Mouse (Mus musculus) Patski (cell line): ENCODE measurements around the gene Vps13d. TPM values are rescaled to one million over a fixed set of nuclear protein-coding genes. Genes with fewer than 3 reads are reported as not detected.

Experiments
- ATAC-seq: fragments of 100-300 bp; one replicate; pipeline ENCODE4 v1.8.0; 2021
- CTCF ChIA-PET: fragments of 350-600 bp; sonication (Branson Sonifier 250); formaldehyde crosslinking; loops from one replicate; lab custom pipeline; 2022; ENCODE audit warnings: inconsistent platforms; lab: Charles Lee
- POLR2A ChIA-PET: fragments of 350-600 bp; sonication (Branson Sonifier 250); formaldehyde crosslinking; loops from one replicate; lab custom pipeline; 2022; ENCODE audit warnings: antibody characterized with exemption, inconsistent platforms; lab: Charles Lee
- DNase-seq: peaks from one replicate; pipeline ENCODE4 v3.0.0-alpha.2; 2011; ENCODE audit warnings: low read depth, low spot score
- H3K27me3 ChIP-seq: fragments of 371-371 bp; one replicate; pipeline ENCODE4 v1.5.1; 2021
- CTCF ChIP-seq: fragments of 100-300 bp; IDR thresholded peaks from one replicate; pipeline ENCODE4 v1.5.1; 2021
- in situ Hi-C: fragments of 300-500 bp; cut with MboI; formaldehyde crosslinking; loops from 3 replicates; pipeline ENCODE4 v1.11.1; 2018; ENCODE audit warnings: low pct_unique_long_range_greater_than_20kb, mixed read lengths
- polyA plus RNA-seq: library from polyadenylated mRNA; unstranded; gene quantifications from one replicate; pipeline ENCODE4 v1.2.3, GENCODE M21; 2021

Gene Vps13d
- polyA plus RNA-seq, 1 experiment from 2014 or later = 36.6 TPM

GRCm38 (mm10) chr4:145164111-145164510 is 30.7 kb downstream of the Vps13d start:
- no peak for TF ChIP-seq CTCF
- no peaks in the 10 kb centered on the region for H3K27me3 ChIP-seq
- DNase-seq (no peak), ATAC-seq (no peak)
- ChIA-PET POLR2A (no interaction called here), CTCF (no interaction called here)
- in situ Hi-C loops = no loop called here

GRCm38 (mm10) chr4:145161243-145161642 is 33.6 kb downstream of the Vps13d start:
- ChIA-PET POLR2A (no interaction called here), CTCF (interaction anchor here (1.1 to 1.9 kb wide), 7 partner anchors 8 to 395 kb away, joined by 3 to 6 read pairs (median 4); no protein-coding TSS in a partner anchor)
- DNase-seq (no peak), ATAC-seq (no peak)
- in situ Hi-C loops = no loop called here
- TF ChIP-seq CTCF = peak; percentile 62
- no peaks in the 10 kb centered on the region for H3K27me3 ChIP-seq

- ATAC-seq (peak; percentile 73), DNase-seq (no peak)
- peak; percentile 91 for TF ChIP-seq CTCF
- H3K27me3 ChIP-seq = no peaks in the 10 kb centered on the region
- in situ Hi-C loops = no loop called here
- CTCF ChIA-PET = interaction anchor here (0.9 to 4.2 kb wide), 9 partner anchors 12 to 267 kb away, joined by 3 to 29 read pairs (median 4); no protein-coding TSS in a partner anchor
- POLR2A ChIA-PET = no interaction called here
Observed at GRCm38 (mm10) chr4:145155956-145156355, 38.8 kb downstream of the Vps13d start.

- ChIA-PET CTCF (interaction anchor here (1.5 kb wide), 1 partner anchor 9 kb away, joined by 3 read pairs; no protein-coding TSS in a partner anchor), POLR2A (no interaction called here)
- ATAC-seq = no peak
- DNase-seq = no peak
- no peak for TF ChIP-seq CTCF
- in situ Hi-C loops = no loop called here
- no peaks in the 10 kb centered on the region for H3K27me3 ChIP-seq
Observed at GRCm38 (mm10) chr4:145151103-145151486, 43.7 kb downstream of the Vps13d start.

GRCm38 (mm10) chr4:145150345-145151102 is 44.3 kb downstream of the Vps13d start:
- CTCF ChIA-PET = no interaction called here
- H3K27me3 ChIP-seq = no peaks in the 10 kb centered on the region
- in situ Hi-C loops = no loop called here
- DNase-seq (no peak), ATAC-seq (no peak)
- POLR2A ChIA-PET = no interaction called here
- TF ChIP-seq CTCF = no peak

GRCm38 (mm10) chr4:145147006-145147961 is 47.5 kb downstream of the Vps13d start:
- POLR2A ChIA-PET = no interaction called here
- TF ChIP-seq CTCF = no peak
- no peak for DNase-seq
- CTCF ChIA-PET = interaction anchor here (1.5 to 5.2 kb wide), 2 partner anchors 9 to 14 kb away, joined by 6 to 29 read pairs; no protein-coding TSS in a partner anchor
- H3K27me3 ChIP-seq = no peaks in the 10 kb centered on the region
- no peak for ATAC-seq
- in situ Hi-C loops = loop anchor here (10.0 kb wide), 1 partner anchor 362 kb away; the partner anchor contains the start of gene Gm438

GRCm38 (mm10) chr4:145143533-145143932 is 51.3 kb downstream of the Vps13d start:
- CTCF ChIA-PET = interaction anchor here (1.5 to 5.2 kb wide), 2 partner anchors 13 to 254 kb away, joined by 5 to 29 read pairs; no protein-coding TSS in a partner anchor
- DNase-seq = no peak
- TF ChIP-seq CTCF = no peak
- POLR2A ChIA-PET = interaction anchor here (0.6 kb wide), 1 partner anchor 137 kb away, joined by 4 read pairs; no protein-coding TSS in a partner anchor
- ATAC-seq = no peak
- in situ Hi-C loops = loop anchor here (10.0 kb wide), 1 partner anchor 359 kb away; the partner anchor contains the start of gene Gm438
- no peaks in the 10 kb centered on the region for H3K27me3 ChIP-seq

- ATAC-seq = no peak
- POLR2A ChIA-PET = interaction anchor here (0.8 kb wide), 1 partner anchor 663 kb away, joined by 10 read pairs; no protein-coding TSS in a partner anchor
- CTCF ChIA-PET = interaction anchor here (1.4 to 2.0 kb wide), 2 partner anchors 10 to 19 kb away, joined by 5 to 9 read pairs; no protein-coding TSS in a partner anchor
- no peak for DNase-seq
- H3K27me3 ChIP-seq = no peaks in the 10 kb centered on the region
- TF ChIP-seq CTCF = no peak
- in situ Hi-C loops = no loop called here
Observed at GRCm38 (mm10) chr4:145136705-145137104, 58.1 kb downstream of the Vps13d start.

- ChIA-PET POLR2A (no interaction called here), CTCF (interaction anchor here (2.0 kb wide), 1 partner anchor 20 kb away, joined by 9 read pairs; no protein-coding TSS in a partner anchor)
- DNase-seq (no peak), ATAC-seq (no peak)
- no peak for TF ChIP-seq CTCF
- in situ Hi-C loops = no loop called here
- no peaks in the 10 kb centered on the region for H3K27me3 ChIP-seq
Observed at GRCm38 (mm10) chr4:145135473-145135872, 59.3 kb downstream of the Vps13d start.

- ChIA-PET POLR2A (interaction anchor here (0.8 to 1.0 kb wide), 2 partner anchors 235 to 236 kb away, joined by 3 to 5 read pairs; no protein-coding TSS in a partner anchor), CTCF (interaction anchor here (1.1 to 2.0 kb wide), 3 partner anchors 9 to 25 kb away, joined by 3 to 4 read pairs (median 3); no protein-coding TSS in a partner anchor)
- in situ Hi-C loops = no loop called here
- H3K27me3 ChIP-seq = no peaks in the 10 kb centered on the region
- ATAC-seq (no peak), DNase-seq (no peak)
- no peak for TF ChIP-seq CTCF
Observed at GRCm38 (mm10) chr4:145130772-145131171, 64.0 kb downstream of the Vps13d start.
